Mouse (Mus musculus) liver, adult 2 months (tissue): ENCODE results near the gene Kdm2b.

Source experiments
- CTCF ChIP-seq: fragments of 200-500 bp; IDR thresholded peaks from 2 replicates; pipeline ENCODE4 v1.5.1; 2011; ENCODE audit warnings: low read depth, low read length, control low read depth
- POLR2A ChIP-seq: fragments of 200-500 bp; IDR thresholded peaks from 2 replicates; pipeline ENCODE4 v1.6.1; 2011; ENCODE audit warnings: low read length, control low read depth; ENCODE audit not compliant: insufficient read depth; ENCODE audit errors: extremely low read depth

DNA sequence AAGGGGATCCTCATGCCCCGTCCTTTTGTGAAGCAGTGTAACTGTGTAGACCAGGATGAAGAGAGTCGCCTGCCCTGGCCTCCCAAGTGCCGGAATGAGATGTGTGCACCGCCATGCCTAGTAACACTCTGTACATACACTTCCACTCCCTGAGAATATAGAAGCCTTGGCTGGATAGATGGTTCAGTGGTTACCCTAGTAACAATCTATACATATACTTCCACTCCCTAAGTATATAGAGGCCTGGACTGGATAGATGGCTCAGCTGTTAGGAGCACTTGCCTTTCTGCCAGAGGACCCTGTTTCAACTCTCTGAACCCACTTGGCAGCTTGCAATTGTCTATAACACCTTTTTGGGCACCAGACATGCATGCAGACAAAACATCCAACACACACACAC, 45.5 kb upstream of the Kdm2b start:
- no peak for TF ChIP-seq CTCF
- TF ChIP-seq POLR2A: no peak
